Mouse (Mus musculus) CH12.LX (cell line): ENCODE measurements at regions not wholly inside any gene's neighbourhood (a gene's known extent, or its start where the extent isn't known, plus 50 kb on each side); places are given as distances from the start of the nearest gene placed in this dataset.

Experiments
- DNase-seq: peaks from one replicate; pipeline ENCODE4 v3.0.0-alpha.2; 2013; ENCODE audit errors: extremely low read depth
- H3K27ac ChIP-seq: 2 replicates; pipeline ENCODE4 v1.5.1; 2012; ENCODE audit warnings: low read depth, mild to moderate bottlenecking, control low read depth, moderate library complexity; ENCODE audit not compliant: insufficient read depth
- H3K27me3 ChIP-seq: replicated peaks from 2 replicates; pipeline ENCODE3; 2012; ENCODE audit warnings: inconsistent platforms
- H3K36me3 ChIP-seq, 2 experiments: replicated peaks in 1 of 2; 2 replicates each; pipeline versions ENCODE3 to v1.6.1; 2012; ENCODE audit warnings: inconsistent platforms in 1 of 2, low read length in 1 of 2, mild to moderate bottlenecking in 1 of 2, mixed read lengths in 1 of 2, moderate library complexity in 1 of 2; ENCODE audit not compliant: control insufficient read depth in 1 of 2, insufficient read depth in 1 of 2
- H3K4me1 ChIP-seq, 2 experiments: 2 replicates each; pipeline ENCODE4 v1.6.1; 2012; ENCODE audit warnings: inconsistent platforms in 1 of 2, moderate library complexity in 1 of 2; ENCODE audit not compliant: insufficient read depth in 2 of 2, control insufficient read depth in 1 of 2
- H3K4me2 ChIP-seq: 2 replicates; pipeline ENCODE4 v1.6.1; 2012; ENCODE audit warnings: low read depth, mild to moderate bottlenecking, control low read depth; ENCODE audit not compliant: poor library complexity, insufficient read depth, severe bottlenecking
- H3K4me3 ChIP-seq, 3 experiments: fragments of 150-350 bp in 1 of 3; sonication (generic) in 1 of 3; replicated peaks in 1 of 3; 2 replicates each; pipeline versions ENCODE3 to v1.5.1; 2011 to 2012; ENCODE audit warnings: low read depth in 2 of 3, low read length in 2 of 3, mild to moderate bottlenecking in 2 of 3, moderate library complexity in 2 of 3, control low read depth in 1 of 3, improper control_type of control experiment in 1 of 3, inconsistent platforms in 1 of 3, mixed read lengths in 1 of 3; ENCODE audit not compliant: poor library complexity in 1 of 3
- H3K79me2 ChIP-seq: replicated peaks from 2 replicates; pipeline ENCODE4 v1.6.1; 2012; ENCODE audit warnings: mild to moderate bottlenecking, moderate library complexity; ENCODE audit not compliant: control insufficient read depth, poor library complexity, insufficient read depth, severe bottlenecking; ENCODE audit errors: extremely low read depth
- H3K9ac ChIP-seq: 2 replicates; pipeline ENCODE4 v1.6.1; 2012; ENCODE audit warnings: low read depth, mild to moderate bottlenecking, control low read depth, moderate library complexity; ENCODE audit not compliant: insufficient read depth
- H3K9me3 ChIP-seq: replicated peaks from 2 replicates; pipeline ENCODE3; 2012; ENCODE audit warnings: low read length, inconsistent platforms, mixed read lengths
- BHLHE40 ChIP-seq: IDR thresholded peaks from 2 replicates; pipeline ENCODE4 v1.6.1; 2011; ENCODE audit warnings: mild to moderate bottlenecking, low read depth, low read length, improper control_type of control experiment
- CHD1 ChIP-seq: IDR thresholded peaks from 2 replicates; pipeline ENCODE4 v1.6.1; 2012; ENCODE audit warnings: low read depth, low read length, improper control_type of control experiment, inconsistent platforms
- CHD2 ChIP-seq: IDR thresholded peaks from 2 replicates; pipeline ENCODE4 v1.6.1; 2011; ENCODE audit warnings: low read length, improper control_type of control experiment
- CTCF ChIP-seq, 2 experiments: IDR thresholded peaks in 1 of 2; conservative IDR thresholded peaks in 1 of 2; 2 replicates each; pipeline ENCODE4 v1.5.1; 2011 to 2012; ENCODE audit warnings: low read depth in 2 of 2, low read length in 2 of 2, improper control_type of control experiment in 1 of 2, inconsistent platforms in 1 of 2, mild to moderate bottlenecking in 1 of 2, moderate library complexity in 1 of 2
- E2F4 ChIP-seq: IDR thresholded peaks from 2 replicates; pipeline ENCODE4 v1.6.1; 2011; ENCODE audit warnings: low read depth, low read length, improper control_type of control experiment; ENCODE audit not compliant: insufficient replicate concordance
- ELF1 ChIP-seq: IDR thresholded peaks from 2 replicates; pipeline ENCODE4 v1.6.1; 2014; ENCODE audit warnings: low read depth, mild to moderate bottlenecking, inconsistent platforms, low read length, improper control_type of control experiment
- EP300 ChIP-seq: IDR thresholded peaks from 2 replicates; pipeline ENCODE4 v1.6.1; 2011; ENCODE audit warnings: low read length, improper control_type of control experiment
- ETS1 ChIP-seq: conservative IDR thresholded peaks from 2 replicates; pipeline ENCODE4 v1.6.1; 2012; ENCODE audit warnings: low read depth, mild to moderate bottlenecking, inconsistent platforms, low read length, improper control_type of control experiment, moderate library complexity
- GABPA ChIP-seq: IDR thresholded peaks from 2 replicates; pipeline ENCODE4 v1.6.1; 2012; ENCODE audit warnings: low read depth, low read length, improper control_type of control experiment, inconsistent platforms; ENCODE audit not compliant: insufficient replicate concordance
- IRF4 ChIP-seq: IDR thresholded peaks from 2 replicates; pipeline ENCODE4 v1.6.1; 2014; ENCODE audit warnings: low read depth, mild to moderate bottlenecking, inconsistent platforms, low read length, improper control_type of control experiment
- JUND ChIP-seq: conservative IDR thresholded peaks from 2 replicates; pipeline ENCODE4 v1.6.1; 2011; ENCODE audit warnings: low read depth, low read length, improper control_type of control experiment
- KAT2A ChIP-seq: IDR thresholded peaks from 2 replicates; pipeline ENCODE4 v1.6.1; 2012; ENCODE audit warnings: low read length, improper control_type of control experiment, inconsistent platforms; ENCODE audit not compliant: insufficient replicate concordance
- MEF2A ChIP-seq: IDR thresholded peaks from 2 replicates; pipeline ENCODE4 v1.6.1; 2014; ENCODE audit warnings: low read depth, mild to moderate bottlenecking, inconsistent platforms, low read length, improper control_type of control experiment, borderline replicate concordance
- MXI1 ChIP-seq: IDR thresholded peaks from 2 replicates; pipeline ENCODE4 v1.6.1; 2011; ENCODE audit warnings: mild to moderate bottlenecking, low read depth, low read length, improper control_type of control experiment
- NELFE ChIP-seq: IDR thresholded peaks from 2 replicates; pipeline ENCODE4 v1.6.1; 2011; ENCODE audit warnings: low read depth, low read length, improper control_type of control experiment
- NRF1 ChIP-seq: IDR thresholded peaks from 2 replicates; pipeline ENCODE4 v1.6.1; 2014; ENCODE audit warnings: low read depth, mild to moderate bottlenecking, inconsistent platforms, low read length, improper control_type of control experiment, moderate library complexity
- PAX5 ChIP-seq: IDR thresholded peaks from 2 replicates; pipeline ENCODE4 v1.6.1; 2012; ENCODE audit warnings: low read length, inconsistent platforms, mixed read lengths
- RAD21 ChIP-seq: IDR thresholded peaks from 2 replicates; pipeline ENCODE4 v1.6.1; 2011; ENCODE audit warnings: low read depth, mild to moderate bottlenecking, low read length, improper control_type of control experiment, moderate library complexity
- RCOR1 ChIP-seq: conservative IDR thresholded peaks from 2 replicates; pipeline ENCODE4 v1.6.1; 2012; ENCODE audit warnings: low read depth, mild to moderate bottlenecking, inconsistent platforms, low read length, improper control_type of control experiment
- SIN3A ChIP-seq: IDR thresholded peaks from 2 replicates; pipeline ENCODE4 v1.6.1; 2012; ENCODE audit warnings: low read length, improper control_type of control experiment, inconsistent platforms
- UBTF ChIP-seq: IDR thresholded peaks from 2 replicates; pipeline ENCODE4 v1.6.1; 2012; ENCODE audit warnings: low read depth, mild to moderate bottlenecking, inconsistent platforms, low read length, improper control_type of control experiment, moderate library complexity
- USF1 ChIP-seq: IDR thresholded peaks from 2 replicates; pipeline ENCODE4 v1.6.1; 2014; ENCODE audit warnings: low read depth, mild to moderate bottlenecking, inconsistent platforms, low read length, improper control_type of control experiment
- USF2 ChIP-seq: conservative IDR thresholded peaks from 2 replicates; pipeline ENCODE4 v1.6.1; 2011; ENCODE audit warnings: low read depth, low read length, improper control_type of control experiment
- ZC3H11A ChIP-seq: IDR thresholded peaks from 2 replicates; pipeline ENCODE4 v1.6.1; 2012; ENCODE audit warnings: low read depth, mild to moderate bottlenecking, inconsistent platforms, low read length, improper control_type of control experiment
- ZNF384 ChIP-seq: IDR thresholded peaks from 2 replicates; pipeline ENCODE4 v1.6.1; 2012; ENCODE audit warnings: low read depth, low read length, improper control_type of control experiment, inconsistent platforms
- dilution Hi-C: fragments of 300-500 bp; cut with MboI; formaldehyde crosslinking; loops from 2 replicates; pipeline ENCODE4 v1.14.3; 2020; ENCODE audit warnings: low sequenced_read_pairs; ENCODE audit not compliant: extremely low pct_unique_long_range_greater_than_20kb, extremely low pct_ligation_motif_present
- in situ Hi-C: fragments of 300-500 bp; cut with MboI; formaldehyde crosslinking; loops from 3 replicates; pipeline ENCODE4 v1.14.3; 2019; ENCODE audit warnings: low sequenced_read_pairs, low pct_ligation_motif_present, low pct_unique_long_range_greater_than_20kb, mixed read lengths

DNA sequence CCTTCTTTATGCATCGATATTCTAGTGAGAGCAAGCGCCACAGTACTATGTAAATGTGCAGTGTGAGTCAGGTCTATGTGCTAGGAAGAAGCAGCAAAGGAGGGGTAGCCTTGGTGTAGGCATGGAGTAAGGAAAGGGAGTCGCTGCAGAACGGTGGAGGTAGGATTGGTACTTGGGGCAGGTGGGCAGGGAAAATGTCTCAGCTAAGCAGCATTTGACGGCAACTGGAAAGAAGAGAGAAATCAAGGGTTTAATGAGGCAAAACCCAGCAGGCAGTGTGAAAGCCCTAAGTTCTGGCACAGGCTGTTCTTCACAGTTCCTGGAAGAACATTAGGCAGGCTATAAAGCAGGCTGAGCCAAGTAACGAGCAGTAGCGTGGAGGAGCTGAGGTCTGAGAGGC, 72.0 kb upstream of the Dazl start:
- no peak overlapping the region for H3K27ac ChIP-seq
- in situ Hi-C loops = no loop called here

GRCm38 (mm10) chr17:50366181-50366580, 72.7 kb upstream of the Dazl start:
- DNase-seq = no peak
- H3K36me3 ChIP-seq = no peaks in the 10 kb centered on the region
- no peak overlapping the region for H3K4me3 ChIP-seq
- no peak overlapping the region for H3K4me2 ChIP-seq
- in situ Hi-C loops = no loop called here
- H3K79me2 ChIP-seq = no peaks in the 10 kb centered on the region
- dilution Hi-C loops = no loop called here
- H3K27ac ChIP-seq = no peak overlapping the region
- no peaks in the 10 kb centered on the region for H3K9me3 ChIP-seq
- H3K27me3 ChIP-seq = no peaks in the 10 kb centered on the region
- TF ChIP-seq GABPA (no peak), USF1 (no peak), NELFE (no peak), JUND (no peak), ETS1 (no peak), MEF2A (no peak), MXI1 (no peak), EP300 (no peak), RAD21 (no peak), ZNF384 (no peak), PAX5 (no peak), ZC3H11A (no peak), CHD1 (no peak), CTCF (conservative IDR thresholded peaks at IDR 0.05 in 1 of 2, IDR thresholded peaks at IDR 0.05 in 1 of 2; ENCODE audit: low read depth in 2 of 2, low read length in 2 of 2) (no peak), ELF1 (no peak), USF2 (no peak), SIN3A (no peak), IRF4 (no peak), NRF1 (no peak)
- H3K9ac ChIP-seq = no peak overlapping the region
- peaks cover 4 to 10% of the 10 kb centered on the region in 2 experiments; a peak in 2 of 4 replicates for H3K4me1 ChIP-seq

More for the DNA sequence above, 72.0 kb upstream of the Dazl start:
- TF ChIP-seq JUND (no peak), E2F4 (no peak), KAT2A (no peak), GABPA (no peak), CHD2 (no peak), BHLHE40 (no peak), CHD1 (no peak), RCOR1 (no peak), UBTF (no peak), ZC3H11A (no peak), ZNF384 (no peak), USF2 (no peak), ELF1 (no peak)
- Histone ChIP-seq H3K4me2 (no peak overlapping the region), H3K79me2 (no peaks in the 10 kb centered on the region), H3K27me3 (no peaks in the 10 kb centered on the region), H3K4me3 (no peak overlapping the region), H3K36me3 (no peaks in the 10 kb centered on the region), H3K9ac (no peak overlapping the region), H3K4me1 (peaks cover 4 to 10% of the 10 kb centered on the region in 2 experiments; a peak in 2 of 4 replicates), H3K9me3 (no peaks in the 10 kb centered on the region)
- dilution Hi-C loops = no loop called here
- DNase-seq = no peak
